Mouse (Mus musculus) intestine, embryonic 16.5 days (tissue): ENCODE results near the gene Gm20388. TPM values are rescaled to one million over a fixed set of nuclear protein-coding genes. Genes with fewer than 3 reads are reported as not detected.

ENCODE experiments used
- ATAC-seq: fragments of 200-750 bp; cut with Nextera tagmentation; 2 replicates; pipeline ENCODE4 v1.8.0; 2017; ENCODE audit warnings: moderate TSS enrichment, moderate library complexity
- H3K27ac ChIP-seq: fragments of 300-500 bp; sonication (generic); 2 replicates; pipeline ENCODE4 v1.5.1; 2014; ENCODE audit warnings: mild to moderate bottlenecking, low read length
- H3K27me3 ChIP-seq: fragments of 300-500 bp; sonication (generic); replicated peaks from 2 replicates; pipeline ENCODE4 v1.6.1; 2014; ENCODE audit warnings: low read length, control low read depth, mixed read lengths; ENCODE audit not compliant: control insufficient read depth, insufficient read depth
- H3K36me3 ChIP-seq: fragments of 300-500 bp; sonication (generic); 2 replicates; pipeline ENCODE4 v1.6.1; 2014; ENCODE audit warnings: low read length, control low read depth; ENCODE audit not compliant: control insufficient read depth, insufficient read depth
- H3K4me1 ChIP-seq: fragments of 300-500 bp; sonication (generic); 2 replicates; pipeline ENCODE4 v1.6.1; 2014; ENCODE audit warnings: low read length, control low read depth, mixed read lengths; ENCODE audit not compliant: control insufficient read depth, insufficient read depth
- H3K4me2 ChIP-seq: fragments of 300-500 bp; sonication (generic); 2 replicates; pipeline ENCODE4 v1.6.1; 2014; ENCODE audit warnings: low read depth, low read length, control low read depth
- H3K4me3 ChIP-seq: fragments of 300-500 bp; sonication (generic); 2 replicates; pipeline ENCODE4 v1.5.1; 2014; ENCODE audit warnings: mild to moderate bottlenecking, low read length
- H3K9ac ChIP-seq: fragments of 300-500 bp; sonication (generic); 2 replicates; pipeline ENCODE4 v1.6.1; 2014; ENCODE audit warnings: low read depth, low read length
- H3K9me3 ChIP-seq: fragments of 300-500 bp; sonication (generic); 2 replicates; pipeline ENCODE4 v1.6.1; 2016; ENCODE audit warnings: low read length, control low read depth; ENCODE audit not compliant: control insufficient read depth
- WGBS: fragments of 180-500 bp; shearing (Covaris S2); extraction: QIAGEN DNeasy Blood & Tissue Kit; methylation state at CpG from one replicate; pipeline ENCODE4 v1.1.7; 2014; 5-methylcytosine and 5-hydroxymethylcytosine counted together
- polyA plus RNA-seq: library from polyadenylated mRNA; unstranded; fragments of >200 nt; fragmentation: Nextera tagmentation; extraction: Ambion mirVana; gene quantifications from 2 replicates; pipeline ENCODE4 v1.2.1, GENCODE M21; 2015

Gene Gm20388
- polyA plus RNA-seq, 1 experiment from 2014 or later = 5.8 TPM

DNA sequence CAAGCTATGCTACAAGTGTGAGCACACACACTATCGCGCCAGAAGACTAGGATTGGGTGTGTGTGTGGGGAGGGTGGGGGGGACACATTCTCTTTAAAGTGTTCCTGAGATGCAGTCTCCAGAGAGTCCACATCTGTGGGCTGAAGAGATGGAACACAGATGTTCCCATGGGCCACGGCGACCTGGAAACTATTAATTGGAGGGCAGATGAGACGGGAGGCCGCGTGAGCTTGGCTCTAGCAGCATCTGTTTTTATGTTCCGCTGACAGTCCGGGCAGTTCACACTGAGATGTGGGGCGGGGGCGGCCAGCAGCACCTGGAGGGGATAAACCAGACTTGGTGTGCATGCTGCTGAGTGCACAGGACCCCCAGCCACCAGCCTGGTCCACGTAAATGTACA is 2247.0 kb downstream of the Gm20388 start:
- peaks cover 6% of the 10 kb centered on the region; the same call in 1 of the 2 replicates for H3K4me1 ChIP-seq
- 66% methylated on average over 12 of the region's 12 CpGs for WGBS
- no peak for ATAC-seq

DNA sequence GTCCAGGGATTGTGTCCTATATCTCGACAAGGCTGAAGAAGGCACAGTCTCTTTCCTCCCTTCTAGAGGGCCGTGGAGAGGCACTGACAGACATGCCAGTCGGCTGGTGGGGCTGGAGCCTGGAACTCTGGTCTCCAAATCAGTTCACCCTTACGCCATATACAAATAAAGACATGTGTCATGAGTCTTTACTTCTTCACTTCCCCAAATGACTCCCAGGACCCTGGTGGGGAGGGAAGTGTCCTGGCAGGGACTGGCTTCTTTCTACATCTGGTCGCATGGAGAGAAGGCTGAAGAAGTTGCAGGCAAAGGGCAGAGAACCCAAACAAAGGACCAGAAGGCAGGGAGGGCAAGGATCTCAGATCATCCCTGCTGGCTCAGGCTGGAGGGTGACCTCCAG is 2249.5 kb downstream of the Gm20388 start:
- no peak overlapping the region for H3K4me2 ChIP-seq
- no peak overlapping the region for H3K9ac ChIP-seq
- H3K27ac ChIP-seq = no peak overlapping the region
- no peak for ATAC-seq
- no peaks in the 10 kb centered on the region for H3K36me3 ChIP-seq
- H3K4me3 ChIP-seq = no peak overlapping the region
- 81% methylated on average over 5 of the region's 5 CpGs for WGBS
- H3K9me3 ChIP-seq = no peaks in the 10 kb centered on the region
- 0 out of 2 replicates have a peak, but pooled peaks cover 2% of the 10 kb centered on the region for H3K4me1 ChIP-seq
- no peaks in the 10 kb centered on the region for H3K27me3 ChIP-seq

More for the DNA sequence above, 2247.0 kb downstream of the Gm20388 start:
- Histone ChIP-seq H3K4me2 (no peak overlapping the region), H3K9ac (no peak overlapping the region), H3K27me3 (no peaks in the 10 kb centered on the region), H3K27ac (no peak overlapping the region), H3K36me3 (no peaks in the 10 kb centered on the region), H3K4me3 (no peak overlapping the region), H3K9me3 (no peaks in the 10 kb centered on the region)

DNA sequence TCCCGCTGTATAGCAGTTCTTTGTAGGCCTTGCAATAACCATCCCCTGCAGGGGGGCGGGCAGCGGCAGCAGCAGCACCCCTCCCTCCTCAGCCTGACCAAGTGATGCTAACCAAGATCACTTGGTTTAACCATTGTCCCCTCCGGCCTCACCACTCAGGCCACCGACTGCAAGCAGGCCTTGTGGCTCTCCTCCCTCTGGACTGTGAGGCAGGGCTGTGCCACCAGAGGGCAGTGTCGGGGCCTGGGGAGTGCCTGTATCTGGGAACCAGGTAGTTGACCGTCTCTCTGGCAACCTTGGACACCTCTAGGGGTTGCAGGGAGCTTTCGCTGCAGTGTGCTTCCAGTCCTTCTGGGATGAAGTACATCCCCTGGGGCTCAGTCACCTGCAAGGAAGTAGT is 2252.4 kb downstream of the Gm20388 start:
- Histone ChIP-seq H3K36me3 (no peaks in the 10 kb centered on the region), H3K27me3 (no peaks in the 10 kb centered on the region), H3K4me2 (no peak overlapping the region), H3K9me3 (no peaks in the 10 kb centered on the region), H3K9ac (no peak overlapping the region), H3K4me3 (no peak overlapping the region), H3K27ac (no peak overlapping the region), H3K4me1 (no peaks in the 10 kb centered on the region)
- ATAC-seq = peak; percentile 50; the same call in 1 of the 2 replicates
- WGBS = 36% methylated on average over 8 of the region's 8 CpGs

DNA sequence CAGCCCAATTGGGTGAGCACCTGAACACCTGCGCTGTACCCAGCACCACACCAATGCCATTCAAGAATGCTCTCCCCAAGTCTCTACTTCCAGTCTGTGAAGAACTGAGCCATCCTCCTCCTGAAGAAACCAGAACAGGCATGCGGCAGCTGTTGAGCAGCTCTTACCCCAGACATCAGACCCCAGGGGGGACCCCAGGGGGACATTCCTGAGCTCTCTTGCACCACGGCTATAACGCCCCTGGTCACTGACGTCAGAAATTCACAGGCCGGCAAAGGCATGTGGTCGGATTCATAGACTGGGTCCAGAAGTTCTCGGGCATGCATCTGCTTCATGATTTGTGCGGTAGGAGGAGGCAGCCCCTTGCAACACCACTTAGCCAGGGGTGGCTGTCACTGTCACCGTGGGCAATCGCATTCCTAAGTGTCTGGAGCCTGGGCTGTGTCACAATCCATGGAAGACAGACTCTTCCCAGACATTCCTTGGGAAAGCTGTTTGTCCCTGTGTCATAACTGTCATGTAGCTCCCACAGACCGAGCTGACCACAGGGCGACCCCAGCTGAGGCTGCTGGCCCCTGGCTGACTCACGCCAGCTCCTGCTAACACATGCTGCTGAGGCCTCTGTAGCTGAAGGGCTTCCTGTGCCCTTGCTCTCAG is 2256.7 kb downstream of the Gm20388 start:
- H3K9me3 ChIP-seq = no peaks in the 10 kb centered on the region
- H3K4me3 ChIP-seq = no peak overlapping the region
- H3K27ac ChIP-seq = no peak overlapping the region
- WGBS = 66% methylated on average over 14 of the region's 14 CpGs
- H3K4me2 ChIP-seq = no peak overlapping the region
- no peak for ATAC-seq
- H3K9ac ChIP-seq = no peak overlapping the region
- no peaks in the 10 kb centered on the region for H3K27me3 ChIP-seq
- no peaks in the 10 kb centered on the region for H3K36me3 ChIP-seq
- no peaks in the 10 kb centered on the region for H3K4me1 ChIP-seq

DNA sequence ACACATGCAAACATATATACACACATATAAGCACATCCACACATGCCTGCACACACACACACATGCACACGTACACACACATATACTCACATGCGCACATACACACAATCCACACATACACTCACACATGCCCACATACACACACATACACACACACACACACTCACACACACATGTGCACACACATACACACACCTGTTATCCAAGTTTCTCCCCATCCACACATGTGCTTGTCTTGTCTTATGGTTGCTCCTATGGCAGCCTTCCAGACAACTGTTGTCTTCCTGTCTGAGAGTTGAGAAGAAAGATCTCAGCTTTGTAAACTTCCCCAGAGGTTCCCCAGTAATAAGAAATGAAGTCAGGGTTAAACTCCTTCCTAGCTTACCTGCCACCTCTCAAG is 2258.8 kb downstream of the Gm20388 start:
- ATAC-seq = no peak
- H3K27ac ChIP-seq = no peak overlapping the region
- H3K36me3 ChIP-seq = no peaks in the 10 kb centered on the region
- no peak overlapping the region for H3K4me3 ChIP-seq
- no peaks in the 10 kb centered on the region for H3K4me1 ChIP-seq
- H3K9me3 ChIP-seq = no peaks in the 10 kb centered on the region
- WGBS = 97% methylated on average over 2 of the region's 2 CpGs
- H3K4me2 ChIP-seq = no peak overlapping the region
- H3K27me3 ChIP-seq = no peaks in the 10 kb centered on the region
- H3K9ac ChIP-seq = no peak overlapping the region

DNA sequence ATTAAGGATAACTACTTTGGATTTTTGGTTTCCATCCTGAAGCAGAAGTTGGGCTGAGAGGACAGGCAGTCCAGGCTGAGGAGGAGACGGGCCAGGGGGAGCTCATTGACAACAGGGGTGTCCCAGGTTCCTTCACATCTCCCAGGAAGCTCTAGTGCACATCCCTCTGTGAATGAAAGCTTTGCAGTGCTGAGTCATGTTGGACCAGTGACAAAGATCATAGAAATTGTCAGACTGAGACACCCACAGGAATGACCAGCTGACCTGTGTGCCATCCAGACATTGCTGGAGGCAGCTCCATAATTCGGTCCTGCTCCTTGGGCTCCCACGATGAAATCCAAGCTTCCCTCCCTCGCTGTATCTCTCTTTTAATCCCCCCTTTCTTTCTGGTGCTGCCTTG is 2261.2 kb downstream of the Gm20388 start:
- no peak overlapping the region for H3K4me3 ChIP-seq
- no peak overlapping the region for H3K4me2 ChIP-seq
- no peaks in the 10 kb centered on the region for H3K27me3 ChIP-seq
- H3K4me1 ChIP-seq = no peaks in the 10 kb centered on the region
- H3K27ac ChIP-seq = no peak overlapping the region
- no peak for ATAC-seq
- no peak overlapping the region for H3K9ac ChIP-seq
- 94% methylated on average over 4 of the region's 4 CpGs for WGBS
- no peaks in the 10 kb centered on the region for H3K36me3 ChIP-seq
- H3K9me3 ChIP-seq = no peaks in the 10 kb centered on the region

DNA sequence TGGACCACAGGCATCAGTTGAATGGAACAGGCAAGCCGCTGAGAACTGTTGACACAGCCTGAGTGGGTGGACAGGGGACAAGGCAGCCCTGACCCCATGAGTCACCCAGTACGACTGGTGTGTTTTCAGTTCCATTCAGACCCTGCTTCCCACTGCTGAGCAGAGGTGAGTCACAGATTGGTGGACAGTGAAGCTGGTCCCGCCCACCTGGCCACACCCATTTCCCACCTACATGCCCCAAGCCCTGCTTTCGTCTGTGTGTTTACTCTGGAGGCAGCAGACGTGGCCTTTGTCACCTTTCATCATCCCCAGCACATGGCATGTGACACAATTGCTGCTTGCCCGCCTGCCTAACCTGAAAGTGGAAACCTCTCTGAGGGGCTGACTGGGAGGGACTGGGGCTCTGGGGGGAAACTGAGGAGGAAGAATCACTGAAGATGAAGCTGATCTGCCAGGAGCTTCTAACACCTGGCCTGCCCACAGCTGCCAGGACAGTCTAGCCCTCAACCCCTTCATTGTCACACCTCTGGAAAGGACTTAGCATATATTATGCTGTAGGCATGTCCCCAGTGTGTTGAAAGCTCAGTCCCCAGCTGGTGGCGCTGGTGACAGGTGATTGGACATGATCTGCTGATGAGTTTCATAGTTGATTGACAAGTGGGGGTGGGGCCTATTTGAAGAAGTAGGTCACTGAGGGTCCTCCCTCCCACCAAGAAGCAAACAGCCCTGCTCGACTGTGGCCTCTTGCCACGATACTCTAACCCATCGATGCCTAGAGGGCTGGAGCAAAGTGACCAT is 2263.7 kb downstream of the Gm20388 start:
- no peaks in the 10 kb centered on the region for H3K9me3 ChIP-seq
- H3K27me3 ChIP-seq = no peaks in the 10 kb centered on the region
- H3K36me3 ChIP-seq = no peaks in the 10 kb centered on the region
- H3K27ac ChIP-seq = no peak overlapping the region
- peak; percentile 87 for ATAC-seq
- no peaks in the 10 kb centered on the region for H3K4me1 ChIP-seq
- H3K9ac ChIP-seq = no peak overlapping the region
- WGBS = 30% methylated on average over 10 of the region's 10 CpGs
- H3K4me3 ChIP-seq = no peak overlapping the region
- no peak overlapping the region for H3K4me2 ChIP-seq

DNA sequence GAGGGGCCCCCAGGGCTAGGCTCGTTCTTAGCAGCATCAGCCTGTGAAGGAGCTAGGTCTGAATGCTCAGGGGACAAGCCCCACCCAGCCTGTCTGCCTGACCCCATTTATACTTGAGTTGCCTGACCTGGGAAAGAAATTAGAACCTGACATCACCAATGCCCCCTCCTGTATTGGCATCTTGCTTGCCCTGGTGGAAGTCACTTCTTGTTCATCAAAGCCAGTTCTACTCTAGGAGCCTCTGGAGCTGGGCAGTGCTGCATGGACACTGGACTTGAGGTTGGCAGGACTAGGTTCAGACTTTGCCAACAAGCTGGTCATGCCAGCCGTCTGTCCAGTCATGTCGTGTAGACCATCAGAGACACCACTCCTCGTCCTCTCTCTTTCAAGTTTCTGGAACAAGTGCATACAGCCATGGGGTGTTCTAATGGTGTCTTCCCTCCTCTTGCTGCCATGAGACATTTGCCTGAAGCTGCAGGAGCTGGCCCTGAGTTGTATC is 2267.8 kb downstream of the Gm20388 start:
- Histone ChIP-seq H3K4me3 (no peak overlapping the region), H3K27me3 (no peaks in the 10 kb centered on the region), H3K9ac (no peak overlapping the region), H3K4me1 (peaks cover 16% of the 10 kb centered on the region), H3K9me3 (no peaks in the 10 kb centered on the region), H3K4me2 (no peak overlapping the region), H3K36me3 (no peaks in the 10 kb centered on the region), H3K27ac (no peak overlapping the region)
- WGBS = 75% methylated on average over 4 of the region's 4 CpGs
- ATAC-seq = no peak

DNA sequence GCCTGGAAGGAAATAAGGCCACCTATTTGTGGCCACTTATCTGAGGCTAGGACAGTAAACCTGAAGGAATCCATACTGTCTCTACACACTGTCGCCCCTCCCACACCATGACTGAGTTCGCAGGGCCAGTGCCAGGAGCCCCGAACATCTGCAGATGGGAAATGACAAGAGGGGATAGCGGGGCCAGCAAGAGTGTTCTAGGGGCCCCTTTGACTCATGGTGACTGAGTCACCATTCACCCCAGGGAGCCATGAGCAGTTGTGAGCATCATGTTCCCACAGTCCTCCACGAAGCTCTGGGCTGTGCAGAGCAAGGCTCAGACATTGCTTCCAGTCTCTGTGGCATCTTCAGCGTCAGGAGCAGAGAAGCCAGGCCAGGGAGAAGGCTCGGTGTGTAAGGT is 2268.7 kb downstream of the Gm20388 start:
- ATAC-seq = no peak
- H3K27me3 ChIP-seq = no peaks in the 10 kb centered on the region
- H3K27ac ChIP-seq = no peak overlapping the region
- H3K9ac ChIP-seq = no peak overlapping the region
- no peaks in the 10 kb centered on the region for H3K36me3 ChIP-seq
- no peaks in the 10 kb centered on the region for H3K9me3 ChIP-seq
- H3K4me3 ChIP-seq = no peak overlapping the region
- no peak overlapping the region for H3K4me2 ChIP-seq
- WGBS = 76% methylated on average over 7 of the region's 7 CpGs
- peaks cover 16% of the 10 kb centered on the region for H3K4me1 ChIP-seq
